Comparison of ENCODE assay signal across 22 mouse cellular contexts in the genomic region with DNA sequence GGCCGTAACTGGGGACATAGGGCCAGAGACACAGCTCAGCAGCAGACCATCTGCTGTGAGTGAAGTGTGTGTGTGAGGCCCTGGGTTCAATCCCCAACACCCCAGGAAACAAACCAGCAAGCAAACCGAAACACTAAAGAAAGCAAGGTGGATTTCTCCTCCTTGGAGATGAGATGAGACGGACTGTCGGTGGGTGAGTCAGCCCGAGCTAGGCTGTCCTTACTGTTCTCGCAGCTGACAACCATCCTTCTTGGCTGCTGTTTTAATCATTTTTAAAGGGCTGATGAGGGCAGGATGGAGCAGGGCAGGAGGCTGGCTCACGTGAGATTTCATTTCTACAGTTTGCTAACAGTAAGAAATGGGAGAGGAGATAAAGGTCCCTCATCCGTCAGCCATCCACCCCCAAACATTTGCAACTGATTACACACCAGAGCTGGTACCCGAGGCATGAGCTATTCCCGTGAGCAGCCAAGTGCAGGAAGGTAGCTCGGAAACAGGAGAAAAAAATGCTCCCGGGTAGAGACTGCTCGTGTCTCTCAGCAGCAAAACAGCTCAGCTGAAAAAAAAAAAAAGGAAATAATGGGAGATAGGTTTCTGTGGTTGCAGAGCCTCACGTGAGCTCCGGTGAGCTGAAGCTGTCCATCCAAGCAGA. TPM values are rescaled to one million over a fixed set of nuclear protein-coding genes. Genes with fewer than 3 reads are reported as not detected.
DNase-seq lines count a peak whose midpoint lies in the region; ATAC-seq and TF ChIP-seq lines count a peak whose summit lies in the region.
"Had no signal": no experiment of that assay in that cellular context is flagged by ENCODE, and none has a peak within 500 bp of the region (broad histone marks: within the 10 kb centered on the region; RNA-seq: fewer than 3 reads in every experiment).

No protein-coding gene starts in this region.

- DNase-seq in left cerebral cortex, postnatal 25 days (ENCODE audit: low spot score in 2 of 2): peak; percentile 5 to 24
- DNase-seq in left cerebral cortex, postnatal 10 days (ENCODE audit: extremely low spot score in 1 of 2, low spot score in 2 of 2): no peak
- DNase-seq in MEL-GATA-1-ER (ENCODE audit: extremely low read depth, low read depth): peak; percentile 16
- no peak for DNase-seq in limb, embryonic 14.5 days (ENCODE audit: low spot score)
- DNase-seq: cerebellum, adult 9-10 months; heart, adult 18-20 months; layer of hippocampus, postnatal 36 days; lung, postnatal 10 days; thymus, adult 2 months had no signal

- 0 out of 2 replicates have a peak overlapping the region, but pooled peaks have one; percentile 65 for H3K4me3 ChIP-seq in E14TG2a.4 (replicated peaks; ENCODE audit: low read length)
- H3K4me3 ChIP-seq in limb, embryonic 14.5 days (replicated peaks; ENCODE audit: low read length): no peak overlapping the region
- no peak overlapping the region for H3K4me3 ChIP-seq in intestine, embryonic 16.5 days (ENCODE audit: low read length)
- H3K4me3 ChIP-seq in heart, embryonic 11.5 days (ENCODE audit: low read depth, low read length): no peak overlapping the region
- H3K4me3 ChIP-seq: forebrain, embryonic 13.5 days; kidney, embryonic 15.5 days; limb, embryonic 12.5 days; liver, embryonic 15.5 days; megakaryocyte, embryonic 14.5 days; neural tube, embryonic 13.5 days had no signal

- TF ChIP-seq CTCF in E14TG2a.4 (conservative IDR thresholded peaks at IDR 0.05; ENCODE audit: low read length): no peak

- no peaks in the 10 kb centered on the region for H3K27me3 ChIP-seq in E14TG2a.4 (ENCODE audit: insufficient read depth, low read length)
- no peaks in the 10 kb centered on the region for H3K27me3 ChIP-seq in limb, embryonic 14.5 days (ENCODE audit: control insufficient read depth, insufficient read depth, low read length)
- H3K27me3 ChIP-seq in intestine, embryonic 16.5 days (replicated peaks; ENCODE audit: control insufficient read depth, insufficient read depth, low read length): no peaks in the 10 kb centered on the region
- no peaks in the 10 kb centered on the region for H3K27me3 ChIP-seq in heart, embryonic 11.5 days (ENCODE audit: control insufficient read depth, insufficient read depth, low read length)
- H3K27me3 ChIP-seq: liver, embryonic 15.5 days; neural tube, embryonic 13.5 days had no signal

- H3K27ac ChIP-seq in limb, embryonic 14.5 days (replicated peaks; ENCODE audit: low read depth, low read length): no peak overlapping the region
- no peak overlapping the region for H3K27ac ChIP-seq in intestine, embryonic 16.5 days (ENCODE audit: low read length)
- no peak overlapping the region for H3K27ac ChIP-seq in heart, embryonic 11.5 days (ENCODE audit: low read depth, low read length)
- H3K27ac ChIP-seq: forebrain, embryonic 13.5 days; kidney, embryonic 15.5 days; limb, embryonic 12.5 days; liver, embryonic 15.5 days; neural tube, embryonic 13.5 days had no signal

- H3K4me1 ChIP-seq in E14TG2a.4 (replicated peaks; ENCODE audit: low read depth, low read length): peaks cover 55% of the 10 kb centered on the region
- H3K4me1 ChIP-seq in limb, embryonic 14.5 days (ENCODE audit: control insufficient read depth, insufficient read depth, low read length): peaks cover 13% of the 10 kb centered on the region; the same call in 1 of the 2 replicates
- peaks cover 8% of the 10 kb centered on the region; the same call in 1 of the 2 replicates for H3K4me1 ChIP-seq in intestine, embryonic 16.5 days (ENCODE audit: control insufficient read depth, insufficient read depth, low read length)
- no peaks in the 10 kb centered on the region for H3K4me1 ChIP-seq in heart, embryonic 11.5 days (ENCODE audit: control insufficient read depth, insufficient read depth, low read length)
- H3K4me1 ChIP-seq: forebrain, embryonic 13.5 days; liver, embryonic 15.5 days; neural tube, embryonic 13.5 days had no signal

- WGBS in limb, embryonic 14.5 days: 45% methylated on average over 15 of the region's 15 CpGs
- 68% methylated on average over 15 of the region's 15 CpGs for WGBS in intestine, embryonic 16.5 days
- WGBS in heart, embryonic 11.5 days (ENCODE audit: insufficient replicate concordance): 50% methylated on average over 15 of the region's 15 CpGs

- H3K36me3 ChIP-seq in E14TG2a.4 (ENCODE audit: insufficient read depth, low read length): no peaks in the 10 kb centered on the region
- no peaks in the 10 kb centered on the region for H3K36me3 ChIP-seq in limb, embryonic 14.5 days (ENCODE audit: control insufficient read depth, insufficient read depth, low read length)
- no peaks in the 10 kb centered on the region for H3K36me3 ChIP-seq in intestine, embryonic 16.5 days (ENCODE audit: control insufficient read depth, insufficient read depth, low read length)
- no peaks in the 10 kb centered on the region for H3K36me3 ChIP-seq in heart, embryonic 11.5 days (ENCODE audit: control insufficient read depth, insufficient read depth, low read length)
- H3K36me3 ChIP-seq: kidney, embryonic 15.5 days; limb, embryonic 12.5 days; liver, embryonic 15.5 days; neural tube, embryonic 13.5 days had no signal

- no peak overlapping the region for H3K4me2 ChIP-seq in limb, embryonic 14.5 days (replicated peaks; ENCODE audit: low read depth, low read length, severe bottlenecking)
- no peak overlapping the region for H3K4me2 ChIP-seq in intestine, embryonic 16.5 days (ENCODE audit: low read depth, low read length)
- H3K4me2 ChIP-seq in heart, embryonic 11.5 days: no peak overlapping the region
- H3K4me2 ChIP-seq: forebrain, embryonic 13.5 days; kidney, embryonic 15.5 days; limb, embryonic 12.5 days; liver, embryonic 15.5 days; neural tube, embryonic 13.5 days had no signal

- H3K9me3 ChIP-seq in E14TG2a.4 (ENCODE audit: low read length): peaks cover 7% of the 10 kb centered on the region
- H3K9me3 ChIP-seq in limb, embryonic 14.5 days (ENCODE audit: control insufficient read depth, low read length): no peaks in the 10 kb centered on the region
- H3K9me3 ChIP-seq in intestine, embryonic 16.5 days (ENCODE audit: control insufficient read depth, low read length): no peaks in the 10 kb centered on the region
- H3K9me3 ChIP-seq in heart, embryonic 11.5 days (replicated peaks; ENCODE audit: control insufficient read depth, low read length): no peaks in the 10 kb centered on the region
- H3K9me3 ChIP-seq: forebrain, embryonic 13.5 days; kidney, embryonic 15.5 days; limb, embryonic 12.5 days; liver, embryonic 15.5 days; neural tube, embryonic 13.5 days had no signal

- intact Hi-C loops in left cerebral cortex, postnatal 25 days (cut with DNase I): loop anchor here (5.0 kb wide), 1 partner anchor 271 kb away; no protein-coding TSS in a partner anchor
- intact Hi-C loops in left cerebral cortex, postnatal 10 days (cut with DNase I): no loop called here

- no peak for ATAC-seq in limb, embryonic 14.5 days (ENCODE audit: low FRiP score, low read depth)
- no peak for ATAC-seq in intestine, embryonic 16.5 days
- no peak for ATAC-seq in heart, embryonic 11.5 days (replicated peaks; ENCODE audit: insufficient number of reproducible peaks, low FRiP score, low TSS enrichment)
- ATAC-seq: forebrain, embryonic 13.5 days had no signal

- TF ChIP-seq POLR2A in limb, embryonic 14.5 days (IDR thresholded peaks at IDR 0.05; ENCODE audit: borderline replicate concordance, extremely low read depth, insufficient read depth, insufficient read length): no peak

- 0 out of 2 replicates have a peak overlapping the region, but pooled peaks have one; percentile 12 for H3K9ac ChIP-seq in limb, embryonic 14.5 days (ENCODE audit: low read depth, low read length, severe bottlenecking)
- H3K9ac ChIP-seq in intestine, embryonic 16.5 days (ENCODE audit: low read depth, low read length): no peak overlapping the region
- no peak overlapping the region for H3K9ac ChIP-seq in heart, embryonic 11.5 days (ENCODE audit: low read depth, low read length)
- H3K9ac ChIP-seq: forebrain, embryonic 13.5 days; kidney, embryonic 15.5 days; limb, embryonic 12.5 days; liver, embryonic 15.5 days; neural tube, embryonic 13.5 days had no signal

RNA-seq across cellular contexts. Expression of gene Cldn14, which starts 27.3 kb away (rescaled TPM):
- total RNA-seq in left cerebral cortex, postnatal 25 days (2021): 1 to 10 TPM; 1.1 to 2.0 TPM
- total RNA-seq in left cerebral cortex, postnatal 10 days (2021): under 1 TPM; 0.24 to 0.84 TPM
- not detected in 2 replicates for polyA plus RNA-seq in limb, embryonic 14.5 days (2012; rRNA removed)
- polyA plus RNA-seq in limb, embryonic 14.5 days (2014; fragmentation: Nextera tagmentation; extraction: Ambion mirVana): not detected in 2 replicates
- polyA plus RNA-seq in intestine, embryonic 16.5 days (2015; fragmentation: Nextera tagmentation; extraction: Ambion mirVana): 0.58 and 0.61 TPM in 2 replicates
- 0.13 TPM in 1 of 2 replicates, not detected in the other for polyA plus RNA-seq in heart, embryonic 11.5 days (2014; fragmentation: Nextera tagmentation; extraction: Ambion mirVana)
- total RNA-seq: adrenal gland, postnatal 36 days; gastrocnemius, adult 8-10 months; heart, adult 18-20 months had no signal
- polyA plus RNA-seq: forebrain, embryonic 13.5 days; heart, embryonic 16.5 days; hindbrain, embryonic 11.5 days; limb, embryonic 12.5 days had no signal

Comparison
In these comparisons a context has a peak if more than half of its experiments do, and no peak if none do; other contexts are left out.
1. DNase-seq: peak in left cerebral cortex, postnatal 25 days (2 of 2) and MEL-GATA-1-ER (single experiment); none in left cerebral cortex, postnatal 10 days (0 of 2) and limb, embryonic 14.5 days (single experiment).